Mouse (Mus musculus): ENCODE measurements around the gene Tecpr1. TPM values are rescaled to one million over a fixed set of nuclear protein-coding genes. Genes with fewer than 3 reads are reported as not detected.
A peak's percentile ranks its signal among the peaks of the same experiment; 100 is the strongest.

Tecpr1 gene
- polyA plus RNA-seq, 2 experiments from 2014 or later, result 78.5 to 109 TPM

- ATAC-seq, result peak; percentile 56
Observed at GRCm38 (mm10) chr5:144162813-144163517, 60.5 kb downstream of the Tecpr1 start.

DNA sequence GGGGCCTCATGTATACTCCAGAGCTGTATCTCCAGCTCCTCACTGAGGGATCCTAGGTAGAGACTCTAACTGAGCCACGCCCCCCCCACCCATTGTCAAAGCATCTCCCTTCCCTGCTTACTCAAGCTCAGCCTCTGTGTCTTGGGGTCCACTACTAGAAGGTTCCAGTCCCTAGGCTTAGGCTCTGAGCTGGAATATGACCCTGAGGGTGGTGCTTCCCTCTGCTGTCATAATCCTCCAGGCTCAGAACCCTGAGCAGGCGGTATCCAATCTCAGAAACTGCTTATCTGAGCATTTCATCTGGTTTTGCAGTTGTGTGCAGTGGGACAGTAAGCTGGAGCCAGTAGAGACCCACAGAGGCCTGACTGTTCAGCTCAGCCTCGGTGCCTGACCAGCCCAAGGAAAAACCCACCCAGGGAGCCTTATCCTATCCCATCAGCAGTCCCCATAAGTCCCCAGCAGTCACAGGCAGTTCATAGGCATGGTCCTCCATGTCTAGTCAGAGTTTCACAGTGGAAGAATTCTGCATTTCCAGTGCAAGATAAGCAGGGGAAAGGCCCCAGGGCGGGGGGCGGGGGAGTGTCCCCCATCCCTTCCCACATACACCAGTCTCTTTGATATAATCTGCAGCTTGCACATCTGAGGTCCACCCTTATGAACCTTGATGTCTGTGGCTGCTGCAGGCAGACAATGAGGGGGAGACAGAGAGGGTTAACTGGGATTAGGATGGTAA lies 61.2 kb downstream of the Tecpr1 start:
- ATAC-seq, result peak; percentile 9

DNA sequence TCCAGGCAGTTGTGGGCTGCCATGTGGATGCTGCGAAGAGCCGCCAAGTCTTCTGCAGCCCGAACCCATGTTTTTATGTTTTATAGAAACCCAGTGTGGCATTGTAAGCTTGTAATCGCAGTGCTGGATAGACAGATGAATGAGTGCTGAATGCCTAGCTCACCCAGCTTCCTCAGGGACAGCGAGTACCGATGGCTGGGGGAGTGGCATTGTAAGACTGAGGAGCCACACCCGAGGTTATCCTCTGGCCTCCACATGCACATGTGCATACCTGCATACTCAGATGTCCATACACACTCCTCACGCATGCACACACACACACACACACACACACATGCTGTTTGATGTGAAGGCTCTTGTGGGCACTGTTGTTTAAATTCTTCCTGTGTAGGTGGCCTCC lies 64.3 kb downstream of the Tecpr1 start:
- ATAC-seq, result no peak

- no peak for ATAC-seq
Observed at GRCm38 (mm10) chr5:144158604-144159003, 64.8 kb downstream of the Tecpr1 start.

GRCm38 (mm10) chr5:144154528-144154927 lies 68.9 kb downstream of the Tecpr1 start:
- ATAC-seq, result peak; percentile 70

GRCm38 (mm10) chr5:144151270-144151669 lies 72.1 kb downstream of the Tecpr1 start:
- ATAC-seq, result no peak

- no peak for ATAC-seq
Observed at GRCm38 (mm10) chr5:144149530-144149929, 73.9 kb downstream of the Tecpr1 start.

DNA sequence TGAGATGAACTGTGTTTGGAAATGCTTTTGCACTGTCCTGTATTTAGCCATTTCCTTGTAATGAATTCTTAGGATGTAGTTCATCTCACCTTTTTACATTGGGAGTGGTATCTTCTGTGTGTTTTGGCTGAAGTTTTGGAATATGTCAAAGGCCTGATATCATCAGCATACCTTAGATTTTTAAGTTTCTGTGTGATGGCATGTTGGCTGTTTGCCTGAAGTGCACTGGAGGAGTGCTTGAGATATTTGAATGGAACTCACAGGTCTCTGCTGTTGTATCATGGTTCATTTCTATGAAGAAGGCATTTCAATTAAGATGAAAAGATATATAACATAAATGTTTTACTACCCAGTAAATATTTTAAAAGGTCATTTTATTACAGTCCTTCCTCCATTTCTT lies 76.5 kb downstream of the Tecpr1 start:
- ATAC-seq, result no peak

Other genes with a start within 250 kb of the Tecpr1 start
- 10 to 100 TPM; 36.3 to 36.6 TPM for gene Ccz1, start 208.7 kb downstream of the Tecpr1 start, polyA plus RNA-seq (2017; shearing (Covaris generic))
- not detected for gene Ocm, start 196.9 kb downstream of the Tecpr1 start, polyA plus RNA-seq (2017; shearing (Covaris generic))
- gene Lmtk2, start 123.2 kb downstream of the Tecpr1 start, polyA plus RNA-seq (2017; shearing (Covaris generic)), result 1 to 10 TPM; 3.7 to 3.9 TPM
- under 1 TPM in 1 of 2 experiments, not detected in 1; 0.39 TPM for gene Bhlha15, start 33.3 kb downstream of the Tecpr1 start, polyA plus RNA-seq (2017; shearing (Covaris generic))
- gene Bri3, start 20.8 kb upstream of the Tecpr1 start, polyA plus RNA-seq (2017; shearing (Covaris generic)), result 1 to 10 TPM; 2.6 to 5.2 TPM
- 1 to 10 TPM in 1 of 2 experiments, under 1 TPM in 1; 0.96 to 1.2 TPM for gene Baiap2l1, start 134.5 kb upstream of the Tecpr1 start, polyA plus RNA-seq (2017; shearing (Covaris generic))

Data from CD4-positive, CD25-positive, alpha-beta regulatory T cell, adult 4 months (primary cell).